Mouse (Mus musculus) erythroblast, embryonic 14.5 days (primary cell): ENCODE results near the gene Pla2r1.

Source experiments
- GATA1 ChIP-seq: IDR thresholded peaks from 2 replicates; pipeline ENCODE4 v1.6.1; 2012; ENCODE audit warnings: low read length, inconsistent platforms, mixed read lengths
- TAL1 ChIP-seq: IDR thresholded peaks from 3 replicates; pipeline ENCODE4 v1.6.1; 2012; ENCODE audit warnings: low read length, inconsistent platforms, mixed read lengths

- TF ChIP-seq GATA1 (no peak), TAL1 (no peak)
These were observed 177.4 kb downstream of the Pla2r1 start for GRCm38 (mm10) chr2:60375608-60376107.
